Mouse (Mus musculus): Measurements from ENCODE around the gene Gm20388.

Gene Gm20388

GRCm38 (mm10) chr8:123126193-123126816 is 3215.7 kb downstream of the Gm20388 start:
- DNase-seq (ENCODE audit: low spot score in 2 of 2) = peak; percentile 67 to 80

GRCm38 (mm10) chr8:123131041-123131440 is 3220.4 kb downstream of the Gm20388 start:
- DNase-seq (ENCODE audit: low spot score in 2 of 2) = no peak

GRCm38 (mm10) chr8:123132953-123133352 is 3222.3 kb downstream of the Gm20388 start:
- no peak for DNase-seq (ENCODE audit: low spot score in 2 of 2)

GRCm38 (mm10) chr8:123134149-123134713 is 3223.6 kb downstream of the Gm20388 start:
- DNase-seq (ENCODE audit: low spot score in 2 of 2) = no peak

GRCm38 (mm10) chr8:123135406-123135805 is 3224.8 kb downstream of the Gm20388 start:
- no peak for DNase-seq (ENCODE audit: low spot score in 2 of 2)

GRCm38 (mm10) chr8:123135806-123136205 is 3225.2 kb downstream of the Gm20388 start:
- DNase-seq (ENCODE audit: low spot score in 2 of 2) = no peak

GRCm38 (mm10) chr8:123136287-123136686 is 3225.6 kb downstream of the Gm20388 start:
- DNase-seq (ENCODE audit: low spot score in 2 of 2) = no peak

- DNase-seq (ENCODE audit: low spot score in 2 of 2) = no peak
These were observed 3227.0 kb downstream of the Gm20388 start for GRCm38 (mm10) chr8:123137645-123138077.

- no peak for DNase-seq (ENCODE audit: low spot score in 2 of 2)
These were observed 3228.1 kb downstream of the Gm20388 start for GRCm38 (mm10) chr8:123138741-123139140.

- no peak for DNase-seq (ENCODE audit: low spot score in 2 of 2)
These were observed 3231.3 kb downstream of the Gm20388 start for GRCm38 (mm10) chr8:123141741-123142462.

GRCm38 (mm10) chr8:123145279-123145678 is 3234.6 kb downstream of the Gm20388 start:
- no peak for DNase-seq (ENCODE audit: low spot score in 2 of 2)

GRCm38 (mm10) chr8:123146390-123146789 is 3235.7 kb downstream of the Gm20388 start:
- DNase-seq (ENCODE audit: low spot score in 2 of 2) = no peak

- no peak for DNase-seq (ENCODE audit: low spot score in 2 of 2)
These were observed 3240.1 kb downstream of the Gm20388 start for GRCm38 (mm10) chr8:123150737-123151171.

GRCm38 (mm10) chr8:123155177-123155576 is 3244.5 kb downstream of the Gm20388 start:
- DNase-seq (ENCODE audit: low spot score in 2 of 2) = no peak

GRCm38 (mm10) chr8:123156070-123156773 is 3245.6 kb downstream of the Gm20388 start:
- peak in 1 of 2 experiments; percentile 49 for DNase-seq (ENCODE audit: low spot score in 2 of 2)

GRCm38 (mm10) chr8:123157888-123158465 is 3247.3 kb downstream of the Gm20388 start, which contains the start of gene Sult5a1:
TSS of gene Sult5a1 (minus strand) at chr8:123158315.
- no peak for DNase-seq (ENCODE audit: low spot score in 2 of 2)

- no peak for DNase-seq (ENCODE audit: low spot score in 2 of 2)
These were observed 3270.8 kb downstream of the Gm20388 start for GRCm38 (mm10) chr8:123181391-123181790.

GRCm38 (mm10) chr8:123185566-123186409 is 3275.1 kb downstream of the Gm20388 start, which contains the start of gene Dpep1:
TSS of gene Dpep1 (plus strand) at chr8:123186242.
- DNase-seq (ENCODE audit: low spot score in 2 of 2) = no peak

GRCm38 (mm10) chr8:123188006-123188405 is 3277.4 kb downstream of the Gm20388 start:
- DNase-seq (ENCODE audit: low spot score in 2 of 2) = no peak

GRCm38 (mm10) chr8:123188841-123189240 is 3278.2 kb downstream of the Gm20388 start:
- no peak for DNase-seq (ENCODE audit: low spot score in 2 of 2)

GRCm38 (mm10) chr8:123190678-123191077 is 3280.0 kb downstream of the Gm20388 start:
- peak; percentile 67 to 82 for DNase-seq (ENCODE audit: low spot score in 2 of 2)
